Comparison of ENCODE assay signal across 10 mouse cellular contexts in genomic region chr3:108409656-108410358, GRCm38 (mm10). TPM values are rescaled to one million over a fixed set of nuclear protein-coding genes. Genes with fewer than 3 reads are reported as not detected.
A peak's percentile ranks its signal among the peaks of the same experiment; 100 is the strongest.
DNase-seq lines count a peak whose midpoint lies in the region; ATAC-seq and TF ChIP-seq lines count a peak whose summit lies in the region.
"Had no signal": no experiment of that assay in that cellular context is flagged by ENCODE, and none has a peak within 500 bp of the region (broad histone marks: within the 10 kb centered on the region; RNA-seq: fewer than 3 reads in every experiment).

No protein-coding gene starts in this region.

- H3K4me3 ChIP-seq in intestine, embryonic 15.5 days (replicated peaks): no peak overlapping the region
- H3K4me3 ChIP-seq in intestine, postnatal 0 days (ENCODE audit: low read depth, low read length): no peak overlapping the region
- H3K4me3 ChIP-seq in forebrain, embryonic 11.5 days (ENCODE audit: low read depth, low read length): peak overlapping the region; percentile 24
- H3K4me3 ChIP-seq in kidney, embryonic 16.5 days (ENCODE audit: low read length): peak overlapping the region; percentile 31
- H3K4me3 ChIP-seq in neural tube, embryonic 15.5 days (replicated peaks): peak overlapping the region; percentile 37

- no peak overlapping the region; the same call in 1 of the 2 replicates for H3K9ac ChIP-seq in intestine, embryonic 15.5 days
- H3K9ac ChIP-seq in intestine, postnatal 0 days (ENCODE audit: low read depth, low read length): no peak overlapping the region
- peak overlapping the region; percentile 80 for H3K9ac ChIP-seq in forebrain, embryonic 11.5 days (ENCODE audit: low read length)
- peak overlapping the region; percentile 67 for H3K9ac ChIP-seq in kidney, embryonic 16.5 days (replicated peaks; ENCODE audit: low read length)
- H3K9ac ChIP-seq in neural tube, embryonic 15.5 days (replicated peaks): peak overlapping the region; percentile 63

- 0 out of 2 replicates have a peak, but pooled peaks cover 7% of the 10 kb centered on the region for H3K9me3 ChIP-seq in intestine, embryonic 15.5 days
- H3K9me3 ChIP-seq in intestine, postnatal 0 days (ENCODE audit: control insufficient read depth): no peaks in the 10 kb centered on the region
- peaks cover 22% of the 10 kb centered on the region for H3K9me3 ChIP-seq in forebrain, embryonic 11.5 days (ENCODE audit: control insufficient read depth, low read length)
- H3K9me3 ChIP-seq in kidney, embryonic 16.5 days (ENCODE audit: low read length): peaks cover 24% of the 10 kb centered on the region
- no peaks in the 10 kb centered on the region for H3K9me3 ChIP-seq in neural tube, embryonic 15.5 days (replicated peaks)

- WGBS in intestine, embryonic 15.5 days: 57% methylated on average over 8 of the region's 8 CpGs
- 67% methylated on average over 8 of the region's 8 CpGs for WGBS in intestine, postnatal 0 days
- WGBS in forebrain, embryonic 11.5 days: 39% methylated on average over 8 of the region's 8 CpGs
- WGBS in kidney, embryonic 16.5 days: 50% methylated on average over 8 of the region's 8 CpGs
- 14% methylated on average over 8 of the region's 8 CpGs for WGBS in neural tube, embryonic 15.5 days

- peaks cover 13% of the 10 kb centered on the region for H3K4me1 ChIP-seq in intestine, embryonic 15.5 days (replicated peaks)
- no peaks in the 10 kb centered on the region for H3K4me1 ChIP-seq in intestine, postnatal 0 days (replicated peaks; ENCODE audit: control insufficient read depth, insufficient read depth, low read length)
- H3K4me1 ChIP-seq in forebrain, embryonic 11.5 days (replicated peaks; ENCODE audit: control insufficient read depth, insufficient read depth, low read length): peaks cover 38% of the 10 kb centered on the region
- H3K4me1 ChIP-seq in kidney, embryonic 16.5 days (ENCODE audit: insufficient read depth, low read length): peaks cover 52% of the 10 kb centered on the region
- peaks cover 88% of the 10 kb centered on the region for H3K4me1 ChIP-seq in neural tube, embryonic 15.5 days

- DNase-seq in forebrain, embryonic 11.5 days (ENCODE audit: low spot score): peak; percentile 55
- no peak for DNase-seq in left cerebral cortex, adult 9 months (ENCODE audit: low spot score in 2 of 2)
- no peak for DNase-seq in liver
- DNase-seq: thymus, postnatal 25 days had no signal

- no peak for ATAC-seq in intestine, embryonic 15.5 days
- no peak for ATAC-seq in intestine, postnatal 0 days
- no peak for ATAC-seq in forebrain, embryonic 11.5 days (replicated peaks; ENCODE audit: low FRiP score)
- ATAC-seq in kidney, embryonic 16.5 days (ENCODE audit: low FRiP score, low TSS enrichment): no peak
- peak; percentile 1; the same call in 1 of the 2 replicates for ATAC-seq in neural tube, embryonic 15.5 days (ENCODE audit: low FRiP score)
- no peak for ATAC-seq in erythroblast, adult 5-6 weeks (replicated peaks; ENCODE audit: low FRiP score, poor library complexity, severe bottlenecking)

- TF ChIP-seq CTCF in intestine, postnatal 0 days (IDR thresholded peaks at IDR 0.05; ENCODE audit: low read depth): no peak

- peaks cover 14% of the 10 kb centered on the region; the same call in 1 of the 2 replicates for H3K36me3 ChIP-seq in intestine, embryonic 15.5 days
- H3K36me3 ChIP-seq in intestine, postnatal 0 days (ENCODE audit: control insufficient read depth, insufficient read depth): no peaks in the 10 kb centered on the region
- H3K36me3 ChIP-seq in forebrain, embryonic 11.5 days (ENCODE audit: control insufficient read depth, insufficient read depth, low read length): peaks cover 35% of the 10 kb centered on the region
- peaks cover 36% of the 10 kb centered on the region for H3K36me3 ChIP-seq in kidney, embryonic 16.5 days (ENCODE audit: insufficient read depth, low read length)
- peaks cover 45% of the 10 kb centered on the region for H3K36me3 ChIP-seq in neural tube, embryonic 15.5 days

- no peak overlapping the region for H3K27ac ChIP-seq in intestine, embryonic 15.5 days
- no peak overlapping the region for H3K27ac ChIP-seq in intestine, postnatal 0 days (ENCODE audit: low read depth, low read length)
- H3K27ac ChIP-seq in forebrain, embryonic 11.5 days (ENCODE audit: low read depth, low read length): peak overlapping the region; percentile 90
- H3K27ac ChIP-seq in kidney, embryonic 16.5 days (ENCODE audit: low read length): peak overlapping the region; percentile 99
- peak overlapping the region; percentile 85 for H3K27ac ChIP-seq in neural tube, embryonic 15.5 days (replicated peaks)

- 0 out of 2 replicates have a peak, but pooled peaks cover 2% of the 10 kb centered on the region for H3K27me3 ChIP-seq in intestine, embryonic 15.5 days (replicated peaks)
- H3K27me3 ChIP-seq in intestine, postnatal 0 days (replicated peaks; ENCODE audit: control insufficient read depth, insufficient read depth, low read length): no peaks in the 10 kb centered on the region; the same call in 1 of the 2 replicates
- no peaks in the 10 kb centered on the region for H3K27me3 ChIP-seq in forebrain, embryonic 11.5 days (ENCODE audit: control insufficient read depth, insufficient read depth, low read length)
- no peaks in the 10 kb centered on the region for H3K27me3 ChIP-seq in kidney, embryonic 16.5 days (ENCODE audit: insufficient read depth, low read length)
- H3K27me3 ChIP-seq in neural tube, embryonic 15.5 days (replicated peaks): no peaks in the 10 kb centered on the region

- 0 out of 2 replicates have a peak overlapping the region, but pooled peaks have one; percentile 17 for H3K4me2 ChIP-seq in intestine, embryonic 15.5 days (replicated peaks)
- no peak overlapping the region for H3K4me2 ChIP-seq in intestine, postnatal 0 days (replicated peaks; ENCODE audit: low read depth)
- H3K4me2 ChIP-seq in forebrain, embryonic 11.5 days (ENCODE audit: low read depth, low read length, severe bottlenecking): peak overlapping the region; percentile 55
- peak overlapping the region; percentile 53 for H3K4me2 ChIP-seq in kidney, embryonic 16.5 days (replicated peaks; ENCODE audit: low read depth, low read length)
- peak overlapping the region; percentile 76 for H3K4me2 ChIP-seq in neural tube, embryonic 15.5 days
- H3K4me2 ChIP-seq: liver, embryonic 11.5 days had no signal

RNA-seq across cellular contexts. Expression of gene Celsr2, which starts 5.5 kb away (rescaled TPM):
- polyA plus RNA-seq in intestine, embryonic 15.5 days (2015; fragmentation: Nextera tagmentation; extraction: Ambion mirVana): 3.2 and 6.1 TPM in 2 replicates
- polyA plus RNA-seq in intestine, postnatal 0 days (2015; fragmentation: Nextera tagmentation; extraction: Ambion mirVana): 0.50 and 1.4 TPM in 2 replicates
- polyA plus RNA-seq in forebrain, embryonic 11.5 days (2014; fragmentation: Nextera tagmentation; extraction: Ambion mirVana): 52.0 and 68.1 TPM in 2 replicates
- polyA plus RNA-seq in kidney, embryonic 16.5 days (2015; fragmentation: Nextera tagmentation; extraction: Ambion mirVana): 21.7 and 22.1 TPM in 2 replicates
- 34.4 and 35.0 TPM in 2 replicates for polyA plus RNA-seq in neural tube, embryonic 15.5 days (2015; fragmentation: Nextera tagmentation; extraction: Ambion mirVana)
- not detected in 2 replicates for total RNA-seq in erythroblast, adult 5-6 weeks (2015; ENCODE audit: low replicate concordance)
- total RNA-seq in erythroblast, adult 5-6 weeks (2017; ENCODE audit: low replicate concordance): 0.14 TPM in 1 of 2 replicates, not detected in the other

RNA-seq across cellular contexts. Expression of gene Psrc1, which starts 26.2 kb away (rescaled TPM):
- polyA plus RNA-seq in intestine, embryonic 15.5 days (2015; fragmentation: Nextera tagmentation; extraction: Ambion mirVana): 28.8 and 30.3 TPM in 2 replicates
- polyA plus RNA-seq in intestine, postnatal 0 days (2015; fragmentation: Nextera tagmentation; extraction: Ambion mirVana): 3.3 and 5.3 TPM in 2 replicates
- polyA plus RNA-seq in forebrain, embryonic 11.5 days (2014; fragmentation: Nextera tagmentation; extraction: Ambion mirVana): 99.5 and 102 TPM in 2 replicates
- 47.6 and 48.8 TPM in 2 replicates for polyA plus RNA-seq in kidney, embryonic 16.5 days (2015; fragmentation: Nextera tagmentation; extraction: Ambion mirVana)
- polyA plus RNA-seq in neural tube, embryonic 15.5 days (2015; fragmentation: Nextera tagmentation; extraction: Ambion mirVana): 5.5 and 12.4 TPM in 2 replicates
- total RNA-seq in erythroblast, adult 5-6 weeks (2015; ENCODE audit: low replicate concordance): 4.4 and 5.9 TPM in 2 replicates
- 9.5 and 14.1 TPM in 2 replicates for total RNA-seq in erythroblast, adult 5-6 weeks (2017; ENCODE audit: low replicate concordance)

RNA-seq across cellular contexts. Expression of gene Sars, which starts 35.2 kb away (rescaled TPM):
- 145 and 150 TPM in 2 replicates for polyA plus RNA-seq in intestine, embryonic 15.5 days (2015; fragmentation: Nextera tagmentation; extraction: Ambion mirVana)
- polyA plus RNA-seq in intestine, postnatal 0 days (2015; fragmentation: Nextera tagmentation; extraction: Ambion mirVana): 99.5 and 106 TPM in 2 replicates
- 180 and 189 TPM in 2 replicates for polyA plus RNA-seq in forebrain, embryonic 11.5 days (2014; fragmentation: Nextera tagmentation; extraction: Ambion mirVana)
- 134 and 142 TPM in 2 replicates for polyA plus RNA-seq in kidney, embryonic 16.5 days (2015; fragmentation: Nextera tagmentation; extraction: Ambion mirVana)
- polyA plus RNA-seq in neural tube, embryonic 15.5 days (2015; fragmentation: Nextera tagmentation; extraction: Ambion mirVana): 206 and 219 TPM in 2 replicates
- total RNA-seq in erythroblast, adult 5-6 weeks (2015; ENCODE audit: low replicate concordance): 15.5 and 20.4 TPM in 2 replicates
- 91.9 and 143 TPM in 2 replicates for total RNA-seq in erythroblast, adult 5-6 weeks (2017; ENCODE audit: low replicate concordance)

RNA-seq across cellular contexts. Expression of gene Mybphl, which starts 45.1 kb away (rescaled TPM):
- not detected in 2 replicates for polyA plus RNA-seq in intestine, embryonic 15.5 days (2015; fragmentation: Nextera tagmentation; extraction: Ambion mirVana)
- not detected in 2 replicates for polyA plus RNA-seq in intestine, postnatal 0 days (2015; fragmentation: Nextera tagmentation; extraction: Ambion mirVana)
- polyA plus RNA-seq in forebrain, embryonic 11.5 days (2014; fragmentation: Nextera tagmentation; extraction: Ambion mirVana): not detected in 2 replicates
- polyA plus RNA-seq in kidney, embryonic 16.5 days (2015; fragmentation: Nextera tagmentation; extraction: Ambion mirVana): 0.14 TPM in 1 of 2 replicates, not detected in the other
- polyA plus RNA-seq in neural tube, embryonic 15.5 days (2015; fragmentation: Nextera tagmentation; extraction: Ambion mirVana): 0.15 and 0.19 TPM in 2 replicates
- total RNA-seq in erythroblast, adult 5-6 weeks (2015; ENCODE audit: low replicate concordance): not detected in 2 replicates
- not detected in 2 replicates for total RNA-seq in erythroblast, adult 5-6 weeks (2017; ENCODE audit: low replicate concordance)

Comparison
In these comparisons a context has a peak if more than half of its experiments do, and no peak if none do; other contexts are left out.
1. H3K27ac ChIP-seq: peak in forebrain, embryonic 11.5 days (single experiment), kidney, embryonic 16.5 days (single experiment) and neural tube, embryonic 15.5 days (single experiment); none in intestine, embryonic 15.5 days (single experiment) and intestine, postnatal 0 days (single experiment).
2. H3K4me3 ChIP-seq: peak in forebrain, embryonic 11.5 days (single experiment), kidney, embryonic 16.5 days (single experiment) and neural tube, embryonic 15.5 days (single experiment); none in intestine, embryonic 15.5 days (single experiment) and intestine, postnatal 0 days (single experiment).
3. H3K9ac ChIP-seq: peak in forebrain, embryonic 11.5 days (single experiment), kidney, embryonic 16.5 days (single experiment) and neural tube, embryonic 15.5 days (single experiment); none in intestine, embryonic 15.5 days (single experiment) and intestine, postnatal 0 days (single experiment).